Mouse (Mus musculus): ENCODE results near the gene Appl1. TPM values are rescaled to one million over a fixed set of nuclear protein-coding genes. Genes with fewer than 3 reads are reported as not detected.

Gene Appl1
- total RNA-seq (2021): 10 to 100 TPM; 64.8 to 75.4 TPM
- long read RNA-seq, experiment 1, full-length matches to known transcripts: 64 of 91 reads
- long read RNA-seq, experiment 1, partial matches to known transcripts: 0 of 91 reads
- long read RNA-seq, experiment 1, other reads (novel, unspliced or antisense): 27 of 91 reads
- long read RNA-seq, experiment 2, full-length matches to known transcripts: 32 of 66 reads
- long read RNA-seq, experiment 2, partial matches to known transcripts: 2 of 66 reads
- long read RNA-seq, experiment 2, other reads (novel, unspliced or antisense): 32 of 66 reads

GRCm38 (mm10) chr14:26971106-26971789 lies at the start of gene Appl1:
Gene Appl1, minus strand, starts transcription at chr14:26971232.
- Histone ChIP-seq H3K4me3 (peak within 1 kb of the TSS; percentile 70), H3K27ac (peak within 1 kb of the TSS; percentile 90)
- no peak for DNase-seq (ENCODE audit: extremely low spot score in 1 of 2, low spot score in 2 of 2)
- intact Hi-C loops (cut with DNase I): loop anchor here (5.0 to 10.0 kb wide), 3 partner anchors 134 to 454 kb away; partner anchors contain the start of genes Fam208a and Pde12
- TF ChIP-seq CTCF (IDR thresholded peaks at IDR 0.05): no peak

GRCm38 (mm10) chr14:27019850-27020249 lies 48.8 kb upstream of the Appl1 start:
- H3K4me3 ChIP-seq: no peak overlapping the region
- no peak overlapping the region for H3K27ac ChIP-seq
- intact Hi-C loops (cut with DNase I): no loop called here
- TF ChIP-seq CTCF (IDR thresholded peaks at IDR 0.05): no peak
- no peak for DNase-seq (ENCODE audit: extremely low spot score in 1 of 2, low spot score in 2 of 2)

GRCm38 (mm10) chr14:27017936-27018335 lies 46.9 kb upstream of the Appl1 start:
- H3K27ac ChIP-seq: no peak overlapping the region
- H3K4me3 ChIP-seq: no peak overlapping the region
- no peak for DNase-seq (ENCODE audit: extremely low spot score in 1 of 2, low spot score in 2 of 2)
- intact Hi-C loops (cut with DNase I): no loop called here
- TF ChIP-seq CTCF (IDR thresholded peaks at IDR 0.05): no peak

GRCm38 (mm10) chr14:27013658-27014057 lies 42.6 kb upstream of the Appl1 start:
- no peak overlapping the region for H3K4me3 ChIP-seq
- intact Hi-C loops (cut with DNase I): no loop called here
- DNase-seq (ENCODE audit: extremely low spot score in 1 of 2, low spot score in 2 of 2): no peak
- no peak overlapping the region for H3K27ac ChIP-seq
- TF ChIP-seq CTCF (IDR thresholded peaks at IDR 0.05): no peak

- intact Hi-C loops (cut with DNase I): no loop called here
- no peak overlapping the region for H3K27ac ChIP-seq
- H3K4me3 ChIP-seq: no peak overlapping the region
- no peak for DNase-seq (ENCODE audit: extremely low spot score in 1 of 2, low spot score in 2 of 2)
- TF ChIP-seq CTCF (IDR thresholded peaks at IDR 0.05): no peak
Observed at GRCm38 (mm10) chr14:27011561-27011960, 40.5 kb upstream of the Appl1 start.

GRCm38 (mm10) chr14:27005937-27006336 lies 34.9 kb upstream of the Appl1 start:
- no peak for DNase-seq (ENCODE audit: extremely low spot score in 1 of 2, low spot score in 2 of 2)
- Histone ChIP-seq H3K27ac (no peak overlapping the region), H3K4me3 (no peak overlapping the region)
- no peak for TF ChIP-seq CTCF (IDR thresholded peaks at IDR 0.05)
- intact Hi-C loops (cut with DNase I): no loop called here

- intact Hi-C loops (cut with DNase I): no loop called here
- H3K27ac ChIP-seq: no peak overlapping the region
Observed at GRCm38 (mm10) chr14:27004906-27005305, 33.9 kb upstream of the Appl1 start.

GRCm38 (mm10) chr14:27000386-27000785 lies 29.4 kb upstream of the Appl1 start:
- intact Hi-C loops (cut with DNase I): no loop called here
- TF ChIP-seq CTCF (IDR thresholded peaks at IDR 0.05): no peak

More at GRCm38 (mm10) chr14:27004906-27005305, 33.9 kb upstream of the Appl1 start:
- no peak for TF ChIP-seq CTCF (IDR thresholded peaks at IDR 0.05)
- DNase-seq (ENCODE audit: extremely low spot score in 1 of 2, low spot score in 2 of 2): no peak
- H3K4me3 ChIP-seq: no peak overlapping the region

GRCm38 (mm10) chr14:26996257-26996656 lies 25.2 kb upstream of the Appl1 start:
- no peak for DNase-seq (ENCODE audit: extremely low spot score in 1 of 2, low spot score in 2 of 2)
- intact Hi-C loops (cut with DNase I): no loop called here
- TF ChIP-seq CTCF (IDR thresholded peaks at IDR 0.05): no peak
- H3K4me3 ChIP-seq: no peak overlapping the region
- H3K27ac ChIP-seq: no peak overlapping the region

More at GRCm38 (mm10) chr14:27000386-27000785, 29.4 kb upstream of the Appl1 start:
- no peak for DNase-seq (ENCODE audit: extremely low spot score in 1 of 2, low spot score in 2 of 2)
- H3K27ac ChIP-seq: no peak overlapping the region
- H3K4me3 ChIP-seq: no peak overlapping the region

GRCm38 (mm10) chr14:26994211-26994741 lies 23.2 kb upstream of the Appl1 start, which contains the start of gene Hesx1:
Gene Hesx1, plus strand, starts transcription at chr14:26994416.
- peak within 1 kb of the TSS; percentile 30 for H3K4me3 ChIP-seq
- TF ChIP-seq CTCF (IDR thresholded peaks at IDR 0.05): peak; percentile 35
- H3K27ac ChIP-seq: no peak within 1 kb of the TSS
- intact Hi-C loops (cut with DNase I): no loop called here
- DNase-seq (ENCODE audit: extremely low spot score in 1 of 2, low spot score in 2 of 2): no peak

GRCm38 (mm10) chr14:26993427-26993826 lies 22.4 kb upstream of the Appl1 start:
- Histone ChIP-seq H3K27ac (no peak overlapping the region), H3K4me3 (no peak overlapping the region)
- no peak for DNase-seq (ENCODE audit: extremely low spot score in 1 of 2, low spot score in 2 of 2)
- TF ChIP-seq CTCF (IDR thresholded peaks at IDR 0.05): no peak
- intact Hi-C loops (cut with DNase I): no loop called here

- intact Hi-C loops (cut with DNase I): no loop called here
- TF ChIP-seq CTCF (IDR thresholded peaks at IDR 0.05): no peak
- no peak overlapping the region for H3K27ac ChIP-seq
- H3K4me3 ChIP-seq: no peak overlapping the region
- no peak for DNase-seq (ENCODE audit: extremely low spot score in 1 of 2, low spot score in 2 of 2)
Observed at GRCm38 (mm10) chr14:26991622-26992021, 20.6 kb upstream of the Appl1 start.
